Mouse (Mus musculus) intestine, embryonic 16.5 days (tissue): ENCODE results near the gene Prss43. TPM values are rescaled to one million over a fixed set of nuclear protein-coding genes. Genes with fewer than 3 reads are reported as not detected.

Experiments
- ATAC-seq: fragments of 200-750 bp; cut with Nextera tagmentation; 2 replicates; pipeline ENCODE4 v1.8.0; 2017; ENCODE audit warnings: moderate TSS enrichment, moderate library complexity
- H3K27ac ChIP-seq: fragments of 300-500 bp; sonication (generic); 2 replicates; pipeline ENCODE4 v1.5.1; 2014; ENCODE audit warnings: mild to moderate bottlenecking, low read length
- H3K27me3 ChIP-seq: fragments of 300-500 bp; sonication (generic); replicated peaks from 2 replicates; pipeline ENCODE4 v1.6.1; 2014; ENCODE audit warnings: low read length, control low read depth, mixed read lengths; ENCODE audit not compliant: control insufficient read depth, insufficient read depth
- H3K36me3 ChIP-seq: fragments of 300-500 bp; sonication (generic); 2 replicates; pipeline ENCODE4 v1.6.1; 2014; ENCODE audit warnings: low read length, control low read depth; ENCODE audit not compliant: control insufficient read depth, insufficient read depth
- H3K4me1 ChIP-seq: fragments of 300-500 bp; sonication (generic); 2 replicates; pipeline ENCODE4 v1.6.1; 2014; ENCODE audit warnings: low read length, control low read depth, mixed read lengths; ENCODE audit not compliant: control insufficient read depth, insufficient read depth
- H3K4me2 ChIP-seq: fragments of 300-500 bp; sonication (generic); 2 replicates; pipeline ENCODE4 v1.6.1; 2014; ENCODE audit warnings: low read depth, low read length, control low read depth
- H3K4me3 ChIP-seq: fragments of 300-500 bp; sonication (generic); 2 replicates; pipeline ENCODE4 v1.5.1; 2014; ENCODE audit warnings: mild to moderate bottlenecking, low read length
- H3K9ac ChIP-seq: fragments of 300-500 bp; sonication (generic); 2 replicates; pipeline ENCODE4 v1.6.1; 2014; ENCODE audit warnings: low read depth, low read length
- H3K9me3 ChIP-seq: fragments of 300-500 bp; sonication (generic); 2 replicates; pipeline ENCODE4 v1.6.1; 2016; ENCODE audit warnings: low read length, control low read depth; ENCODE audit not compliant: control insufficient read depth
- WGBS: fragments of 180-500 bp; shearing (Covaris S2); extraction: QIAGEN DNeasy Blood & Tissue Kit; methylation state at CpG from one replicate; pipeline ENCODE4 v1.1.7; 2014; 5-methylcytosine and 5-hydroxymethylcytosine counted together
- polyA plus RNA-seq: library from polyadenylated mRNA; unstranded; fragments of >200 nt; fragmentation: Nextera tagmentation; extraction: Ambion mirVana; gene quantifications from 2 replicates; pipeline ENCODE4 v1.2.1, GENCODE M21; 2015

The Prss43 gene
- polyA plus RNA-seq, 1 experiment from 2014 or later = not detected

GRCm38 (mm10) chr9:110877888-110878287, 51.4 kb downstream of the Prss43 start:
- ATAC-seq = no peak
- H3K9ac ChIP-seq = no peak overlapping the region

GRCm38 (mm10) chr9:110879191-110879920, 52.9 kb downstream of the Prss43 start, which contains the start of gene Als2cl:
TSS of gene Als2cl (plus strand) at chr9:110879870.
- peak; percentile 21 for ATAC-seq
- WGBS = 17% methylated on average over 12 of the region's 12 CpGs
- H3K9ac ChIP-seq = peak within 1 kb of the TSS; percentile 70

More at GRCm38 (mm10) chr9:110877888-110878287, 51.4 kb downstream of the Prss43 start:
- Histone ChIP-seq H3K27me3 (no peaks in the 10 kb centered on the region), H3K4me2 (no peak overlapping the region), H3K9me3 (no peaks in the 10 kb centered on the region), H3K27ac (peak overlapping the region; percentile 57; the same call in 1 of the 2 replicates), H3K4me3 (no peak overlapping the region), H3K4me1 (peaks cover 40% of the 10 kb centered on the region), H3K36me3 (no peaks in the 10 kb centered on the region)
- 87% methylated on average over 5 of the region's 5 CpGs for WGBS

GRCm38 (mm10) chr9:110879998-110880561, 53.6 kb downstream of the Prss43 start, which contains the start of gene Tmie:
TSS of gene Tmie (minus strand) at chr9:110880113.
- H3K9ac ChIP-seq = peak within 1 kb of the TSS; percentile 70
- H3K27ac ChIP-seq = peak within 1 kb of the TSS; percentile 70
- peak within 1 kb of the TSS; percentile 86 for H3K4me2 ChIP-seq
- peak within 1 kb of the TSS; percentile 68 for H3K4me3 ChIP-seq
- ATAC-seq = peak; percentile 84
- WGBS = under 1% methylated on average over 48 of the region's 57 CpGs
- no peaks in the 10 kb centered on the region for H3K27me3 ChIP-seq
- H3K4me1 ChIP-seq = peaks cover 24% of the 10 kb centered on the region
- H3K36me3 ChIP-seq = no peaks in the 10 kb centered on the region
- H3K9me3 ChIP-seq = no peaks in the 10 kb centered on the region

More at GRCm38 (mm10) chr9:110879191-110879920, 52.9 kb downstream of the Prss43 start, which contains the start of gene Als2cl:
- no peaks in the 10 kb centered on the region for H3K9me3 ChIP-seq
- no peaks in the 10 kb centered on the region for H3K27me3 ChIP-seq
- H3K36me3 ChIP-seq = no peaks in the 10 kb centered on the region
- peak within 1 kb of the TSS; percentile 68 for H3K4me3 ChIP-seq
- H3K27ac ChIP-seq = peak within 1 kb of the TSS; percentile 70
- H3K4me1 ChIP-seq = peaks cover 31% of the 10 kb centered on the region
- peak within 1 kb of the TSS; percentile 86 for H3K4me2 ChIP-seq

DNA sequence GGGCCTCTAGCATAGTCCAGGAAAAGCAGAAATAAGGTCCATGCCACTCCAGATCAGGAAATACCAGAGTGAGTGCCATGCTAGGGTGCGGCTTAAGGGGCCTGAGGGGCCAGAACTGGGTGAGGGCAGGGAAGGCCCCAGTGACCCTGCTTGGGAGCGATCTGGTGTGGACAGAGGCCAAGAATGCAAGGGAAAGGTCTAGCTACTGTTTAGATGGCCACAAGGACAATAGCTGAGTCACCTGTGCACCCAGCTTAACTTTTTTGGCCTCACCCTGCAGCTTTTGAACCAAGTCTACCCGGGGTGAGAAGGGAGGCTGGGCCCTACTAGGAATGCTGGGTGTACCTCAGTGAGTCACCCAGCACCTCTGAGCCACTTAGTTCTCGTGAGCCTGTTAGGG, 54.3 kb downstream of the Prss43 start:
- Histone ChIP-seq H3K36me3 (no peaks in the 10 kb centered on the region), H3K9me3 (no peaks in the 10 kb centered on the region), H3K4me1 (peaks cover 20% of the 10 kb centered on the region), H3K27me3 (no peaks in the 10 kb centered on the region), H3K4me3 (peak overlapping the region; percentile 68), H3K4me2 (peak overlapping the region; percentile 86), H3K27ac (peak overlapping the region; percentile 70), H3K9ac (peak overlapping the region; percentile 70)
- 59% methylated on average over 4 of the region's 4 CpGs for WGBS
- peak; percentile 34 for ATAC-seq

Other genes with a start within 250 kb of the Prss43 start
- 25.7 and 28.4 TPM in 2 replicates for gene Nradd, start 202.2 kb upstream of the Prss43 start, polyA plus RNA-seq
- gene Nbeal2, start 172.5 kb upstream of the Prss43 start, polyA plus RNA-seq = 4.0 and 4.2 TPM in 2 replicates
- gene Ccdc12, start 170.2 kb upstream of the Prss43 start, polyA plus RNA-seq = 168 and 188 TPM in 2 replicates
- gene Myl3, start 84.8 kb upstream of the Prss43 start, polyA plus RNA-seq = 0.67 and 0.71 TPM in 2 replicates
- gene Pth1r, start 79.5 kb upstream of the Prss43 start, polyA plus RNA-seq = 15.4 and 16.4 TPM in 2 replicates
- not detected in 2 replicates for gene Prss42, start 28.5 kb upstream of the Prss43 start, polyA plus RNA-seq
- gene Prss44, start 12.7 kb upstream of the Prss43 start, polyA plus RNA-seq = not detected in 2 replicates
- not detected in 2 replicates for gene Prss45, start 7.9 kb downstream of the Prss43 start, polyA plus RNA-seq
- not detected in 2 replicates for gene Prss46, start 17.8 kb downstream of the Prss43 start, polyA plus RNA-seq
- gene Prss50, start 31.3 kb downstream of the Prss43 start, polyA plus RNA-seq = 0.37 and 0.61 TPM in 2 replicates
- gene Als2cl, start 53.2 kb downstream of the Prss43 start, polyA plus RNA-seq = 9.2 and 10.8 TPM in 2 replicates
- 3.2 and 4.3 TPM in 2 replicates for gene Tmie, start 53.4 kb downstream of the Prss43 start, polyA plus RNA-seq
- not detected in 2 replicates for gene Fam240a, start 90.2 kb downstream of the Prss43 start, polyA plus RNA-seq
- not detected in 2 replicates for gene Tdgf1, start 119.5 kb downstream of the Prss43 start, polyA plus RNA-seq
- 0.06 and 0.16 TPM in 2 replicates for gene Lrrc2, start 124.9 kb downstream of the Prss43 start, polyA plus RNA-seq
- gene Rtp3, start 163.9 kb downstream of the Prss43 start, polyA plus RNA-seq = 0.18 and 0.55 TPM in 2 replicates
- gene Ltf, start 192.6 kb downstream of the Prss43 start, polyA plus RNA-seq = 3.2 and 3.4 TPM in 2 replicates
- 1.9 and 2.5 TPM in 2 replicates for gene Ccrl2, start 230.8 kb downstream of the Prss43 start, polyA plus RNA-seq